Mouse (Mus musculus) lung, postnatal 10 days (tissue): ENCODE data around the gene Pla2g7.
A peak's percentile ranks its signal among the peaks of the same experiment; 100 is the strongest.
"Not testable (repeated sequence)": the region's sequence is repeated elsewhere in the genome, so short reads cannot be mapped to it uniquely, and the experiment has no call there.

Source experiments
- DNase-seq: peaks from one replicate; pipeline ENCODE4 v3.0.0; 2021

Pla2g7 gene

GRCm38 (mm10) chr17:43567992-43568888, at the start of gene Pla2g7:
Pla2g7 (plus strand) TSS chr17:43568098.
- peak; percentile 54 for DNase-seq

GRCm38 (mm10) chr17:43518644-43519409, 49.1 kb upstream of the Pla2g7 start:
- peak; percentile 76 for DNase-seq

GRCm38 (mm10) chr17:43520166-43520565, 47.7 kb upstream of the Pla2g7 start:
- no peak for DNase-seq

- no peak for DNase-seq
Observed at GRCm38 (mm10) chr17:43530507-43530906, 37.4 kb upstream of the Pla2g7 start.

GRCm38 (mm10) chr17:43531192-43531591, 36.7 kb upstream of the Pla2g7 start:
- no peak for DNase-seq

GRCm38 (mm10) chr17:43534362-43535222, 33.3 kb upstream of the Pla2g7 start:
- DNase-seq = peak; percentile 80

GRCm38 (mm10) chr17:43536841-43537240, 31.1 kb upstream of the Pla2g7 start:
- DNase-seq = not testable (repeated sequence)

- DNase-seq = no peak
Observed at GRCm38 (mm10) chr17:43538767-43539166, 29.1 kb upstream of the Pla2g7 start.

GRCm38 (mm10) chr17:43543539-43543938, 24.4 kb upstream of the Pla2g7 start, which contains the start of gene Ankrd66:
Ankrd66 (minus strand) TSS chr17:43543639.
- no peak for DNase-seq

- DNase-seq = no peak
Observed at GRCm38 (mm10) chr17:43544040-43544439, 23.9 kb upstream of the Pla2g7 start.

- no peak for DNase-seq
Observed at GRCm38 (mm10) chr17:43551122-43551630, 16.7 kb upstream of the Pla2g7 start.

GRCm38 (mm10) chr17:43554516-43555403, 13.1 kb upstream of the Pla2g7 start:
- no peak for DNase-seq

- no peak for DNase-seq
Observed at GRCm38 (mm10) chr17:43557104-43557503, 10.8 kb upstream of the Pla2g7 start.

GRCm38 (mm10) chr17:43557541-43558090, 10.3 kb upstream of the Pla2g7 start:
- peak; percentile 36 for DNase-seq

GRCm38 (mm10) chr17:43558678-43559077, 9.2 kb upstream of the Pla2g7 start:
- no peak for DNase-seq

GRCm38 (mm10) chr17:43563192-43563987, 4.5 kb upstream of the Pla2g7 start:
- DNase-seq = no peak

GRCm38 (mm10) chr17:43567593-43567991, 306 bp upstream of the Pla2g7 start:
- DNase-seq = no peak

GRCm38 (mm10) chr17:43569287-43569686, 1.4 kb downstream of the Pla2g7 start:
- DNase-seq = no peak

GRCm38 (mm10) chr17:43573624-43574073, 5.8 kb downstream of the Pla2g7 start:
- DNase-seq = no peak

GRCm38 (mm10) chr17:43580456-43580855, 12.6 kb downstream of the Pla2g7 start:
- no peak for DNase-seq
